Mouse (Mus musculus): Measurements from ENCODE around the gene Spats1. TPM values are rescaled to one million over a fixed set of nuclear protein-coding genes. Genes with fewer than 3 reads are reported as not detected.

The Spats1 gene
- polyA plus RNA-seq, 1 experiment from 2014 or later, result 1.1 TPM

Other genes with a start within 250 kb of the Spats1 start
- 68.3 and 68.9 TPM in 2 replicates for gene Cdc5l, start 41.7 kb downstream of the Spats1 start, polyA plus RNA-seq (2016; fragmentation: Nextera tagmentation; extraction: Ambion mirVana)
- gene Aars2, start 31.4 kb upstream of the Spats1 start, polyA plus RNA-seq (2016; fragmentation: Nextera tagmentation; extraction: Ambion mirVana), result 32.2 and 34.9 TPM in 2 replicates
- gene Tcte1, start 48.0 kb upstream of the Spats1 start, polyA plus RNA-seq (2016; fragmentation: Nextera tagmentation; extraction: Ambion mirVana), result 1.4 and 1.5 TPM in 2 replicates
- 4.1 and 6.8 TPM in 2 replicates for gene Tmem151b, start 74.3 kb upstream of the Spats1 start, polyA plus RNA-seq (2016; fragmentation: Nextera tagmentation; extraction: Ambion mirVana)
- 5.1 and 5.2 TPM in 2 replicates for gene Nfkbie, start 80.3 kb upstream of the Spats1 start, polyA plus RNA-seq (2016; fragmentation: Nextera tagmentation; extraction: Ambion mirVana)
- 102 and 105 TPM in 2 replicates for gene Slc35b2, start 88.5 kb upstream of the Spats1 start, polyA plus RNA-seq (2016; fragmentation: Nextera tagmentation; extraction: Ambion mirVana)
- 2,007 and 2,405 TPM in 2 replicates for gene Hsp90ab1, start 97.9 kb upstream of the Spats1 start, polyA plus RNA-seq (2016; fragmentation: Nextera tagmentation; extraction: Ambion mirVana)
- gene Slc29a1, start 124.2 kb upstream of the Spats1 start, polyA plus RNA-seq (2016; fragmentation: Nextera tagmentation; extraction: Ambion mirVana), result 40.3 and 41.6 TPM in 2 replicates
- gene Mymx, start 126.7 kb upstream of the Spats1 start, polyA plus RNA-seq (2016; fragmentation: Nextera tagmentation; extraction: Ambion mirVana), result 1.2 TPM in 1 of 2 replicates, not detected in the other
- 0.59 and 0.98 TPM in 2 replicates for gene Capn11, start 183.9 kb upstream of the Spats1 start, polyA plus RNA-seq (2016; fragmentation: Nextera tagmentation; extraction: Ambion mirVana)
- gene Mrpl14, start 210.9 kb upstream of the Spats1 start, polyA plus RNA-seq (2016; fragmentation: Nextera tagmentation; extraction: Ambion mirVana), result 160 and 167 TPM in 2 replicates
- 35.5 and 36.1 TPM in 2 replicates for gene Tmem63b, start 211.5 kb upstream of the Spats1 start, polyA plus RNA-seq (2016; fragmentation: Nextera tagmentation; extraction: Ambion mirVana)